Mouse (Mus musculus): ENCODE data around the gene Rabif. TPM values are rescaled to one million over a fixed set of nuclear protein-coding genes. Genes with fewer than 3 reads are reported as not detected.

Rabif gene
- total and polyA plus RNA-seq, 3 experiments: 21.5 to 21.8 TPM; not detected in 1

GRCm38 (mm10) chr1:134549632-134550132, 55.2 kb downstream of the Rabif start, which contains the start of gene Mgat4e:
TSS of gene Mgat4e (minus strand) at chr1:134549682.
- Histone ChIP-seq H3K4me3 (ENCODE audit: control insufficient read depth in 1 of 2, insufficient read depth in 1 of 2, low read depth in 2 of 2, low read length in 2 of 2) (0 out of 4 replicates have a peak within 1 kb of the TSS, but pooled peaks of 1 of the 2 experiments have one; percentile 7), H3K27me3 (ENCODE audit: control insufficient read depth in 1 of 2, insufficient read depth in 2 of 2, low read length in 2 of 2) (no peaks in the 10 kb centered on the region), H3K27ac (ENCODE audit: control insufficient read depth, low read depth, low read length) (0 out of 2 replicates have a peak within 1 kb of the TSS, but pooled peaks have one; percentile 4), H3K79me2 (ENCODE audit: control insufficient read depth, insufficient read depth, low read length, poor library complexity) (no peaks in the 10 kb centered on the region), H3K9ac (ENCODE audit: control insufficient read depth, low read depth, low read length, poor library complexity, severe bottlenecking) (0 out of 2 replicates have a peak within 1 kb of the TSS, but pooled peaks have one; percentile 10), H3K36me3 (ENCODE audit: control insufficient read depth in 1 of 2, insufficient read depth in 2 of 2, low read length in 2 of 2) (peaks cover 0 to 5% of the 10 kb centered on the region in 2 experiments; a peak in 2 of 4 replicates), H3K9me3 (replicated peaks; ENCODE audit: insufficient read depth, low read length) (no peaks in the 10 kb centered on the region), H3K4me1 (ENCODE audit: control insufficient read depth in 1 of 2, insufficient read depth in 2 of 2, low read length in 2 of 2) (peaks cover 6 to 8% of the 10 kb centered on the region in 2 experiments)
- peak; percentile 63 for DNase-seq (ENCODE audit: low read depth, low spot score)
- TF ChIP-seq BHLHE40 (IDR thresholded peaks at IDR 0.05; ENCODE audit: borderline replicate concordance, low read depth, low read length) (no peak), POLR2A (IDR thresholded peaks at IDR 0.05; ENCODE audit: control insufficient read depth in 1 of 2, insufficient read depth in 1 of 2, low read depth in 1 of 2, low read length in 2 of 2, poor library complexity in 1 of 2) (peak in 1 of 2 experiments; percentile 36; a peak in 1 of 4 replicates)

- peaks cover 3% of the 10 kb centered on the region; the same call in 1 of the 2 replicates for H3K79me2 ChIP-seq (ENCODE audit: control insufficient read depth, insufficient read depth, low read length, poor library complexity)
- H3K4me1 ChIP-seq (ENCODE audit: control insufficient read depth in 1 of 2, insufficient read depth in 2 of 2, low read length in 2 of 2): peaks cover 8 to 21% of the 10 kb centered on the region in 2 experiments
- H3K36me3 ChIP-seq (ENCODE audit: control insufficient read depth in 1 of 2, insufficient read depth in 2 of 2, low read length in 2 of 2): peaks cover 0 to 8% of the 10 kb centered on the region in 2 experiments; a peak in 2 of 4 replicates
- no peak overlapping the region for H3K4me3 ChIP-seq (ENCODE audit: control insufficient read depth in 1 of 2, insufficient read depth in 1 of 2, low read depth in 2 of 2, low read length in 2 of 2)
- no peaks in the 10 kb centered on the region for H3K27me3 ChIP-seq (ENCODE audit: control insufficient read depth in 1 of 2, insufficient read depth in 2 of 2, low read length in 2 of 2)
- H3K27ac ChIP-seq (ENCODE audit: control insufficient read depth, low read depth, low read length): no peak overlapping the region; the same call in 1 of the 2 replicates
- peak; percentile 67 for DNase-seq (ENCODE audit: low read depth, low spot score)
- no peak overlapping the region for H3K9ac ChIP-seq (ENCODE audit: control insufficient read depth, low read depth, low read length, poor library complexity, severe bottlenecking)
- TF ChIP-seq SIN3A (IDR thresholded peaks at IDR 0.05; ENCODE audit: low read length) (no peak; the same call in 1 of the 2 replicates), MAZ (IDR thresholded peaks at IDR 0.05; ENCODE audit: low read depth, low read length) (no peak), GABPA (IDR thresholded peaks at IDR 0.05; ENCODE audit: low read depth, low read length) (no peak), SMC3 (IDR thresholded peaks at IDR 0.05; ENCODE audit: low read depth, low read length) (no peak), GATA1 (IDR thresholded peaks at IDR 0.05; ENCODE audit: low read depth, low read length) (no peak), ZC3H11A (IDR thresholded peaks at IDR 0.05; ENCODE audit: low read depth, low read length) (peak; percentile 17; the same call in 1 of the 2 replicates), ELF1 (IDR thresholded peaks at IDR 0.05; ENCODE audit: low read depth, low read length) (no peak), UBTF (IDR thresholded peaks at IDR 0.05; ENCODE audit: borderline replicate concordance, insufficient read depth, low read depth, low read length) (no peak), USF2 (IDR thresholded peaks at IDR 0.05; ENCODE audit: borderline replicate concordance in 1 of 2, insufficient read depth in 1 of 2, low read depth in 1 of 2, low read length in 2 of 2) (no peak), JUND (IDR thresholded peaks at IDR 0.05; ENCODE audit: low read depth, low read length) (no peak), ZNF384 (IDR thresholded peaks at IDR 0.05; ENCODE audit: low read depth, low read length) (peak; percentile 69), MAFK (IDR thresholded peaks at IDR 0.05; ENCODE audit: borderline replicate concordance, low read depth, low read length) (no peak), POLR2AphosphoS2 (IDR thresholded peaks at IDR 0.05; ENCODE audit: low read length) (no peak), USF1 (IDR thresholded peaks at IDR 0.05; ENCODE audit: low read depth, low read length) (peak; percentile 43; the same call in 1 of the 2 replicates), BHLHE40 (IDR thresholded peaks at IDR 0.05; ENCODE audit: borderline replicate concordance, low read depth, low read length) (no peak), CHD1 (IDR thresholded peaks at IDR 0.05; ENCODE audit: low read depth, low read length) (no peak), ETS1 (IDR thresholded peaks at IDR 0.05; ENCODE audit: low read depth, low read length) (no peak), MXI1 (IDR thresholded peaks at IDR 0.05; ENCODE audit: low read depth, low read length) (no peak), EP300 (IDR thresholded peaks at IDR 0.05; ENCODE audit: low read depth in 1 of 2, low read length in 2 of 2) (no peak), MAX (IDR thresholded peaks at IDR 0.05; ENCODE audit: low read length) (no peak)
- H3K9me3 ChIP-seq (replicated peaks; ENCODE audit: insufficient read depth, low read length): no peaks in the 10 kb centered on the region
These were observed 57.4 kb downstream of the Rabif start for GRCm38 (mm10) chr1:134551869-134552268.
